Mouse (Mus musculus): ENCODE results near the gene Ttc21a. TPM values are rescaled to one million over a fixed set of nuclear protein-coding genes. Genes with fewer than 3 reads are reported as not detected.

Ttc21a gene
- total and polyA plus RNA-seq, 3 experiments = 0.21 to 0.47 TPM; not detected in 1

DNA sequence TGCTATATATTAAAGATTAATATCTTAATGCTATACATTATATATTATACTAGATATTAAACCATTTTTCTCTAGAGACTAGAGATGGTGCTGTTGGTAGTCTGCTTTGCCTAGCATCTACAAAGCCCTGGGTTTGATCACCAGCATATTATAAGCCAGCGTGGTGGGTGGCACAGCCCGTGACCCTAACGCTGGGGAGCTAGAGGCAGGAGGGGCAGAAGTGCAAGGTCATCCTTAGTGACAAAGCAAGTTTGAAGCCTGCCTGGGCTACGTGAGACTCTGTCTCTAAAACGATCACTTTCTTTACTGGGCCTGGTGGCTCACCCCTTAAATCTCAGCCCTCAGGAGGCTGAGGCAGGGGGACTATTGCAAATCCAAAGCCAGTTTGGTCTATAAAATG is 65.5 kb downstream of the Ttc21a start:
- no peaks in the 10 kb centered on the region for H3K36me3 ChIP-seq (replicated peaks in 1 of 2; ENCODE audit: control insufficient read depth in 1 of 2, insufficient read depth in 1 of 2, low read length in 1 of 2)
- no peaks in the 10 kb centered on the region for H3K79me2 ChIP-seq (replicated peaks; ENCODE audit: control insufficient read depth, extremely low read depth, insufficient read depth, poor library complexity, severe bottlenecking)
- no peak for DNase-seq (ENCODE audit: extremely low read depth)
- no peak overlapping the region for H3K4me3 ChIP-seq (replicated peaks in 1 of 3; ENCODE audit: low read depth in 2 of 3, low read length in 2 of 3, poor library complexity in 1 of 3)
- peaks cover 10% of the 10 kb centered on the region for H3K9me3 ChIP-seq (replicated peaks; ENCODE audit: low read length)
- H3K27me3 ChIP-seq (replicated peaks) = peaks cover 24% of the 10 kb centered on the region
- H3K9ac ChIP-seq (ENCODE audit: insufficient read depth, low read depth) = no peak overlapping the region
- no peak for TF ChIP-seq NRF1 (IDR thresholded peaks at IDR 0.05; ENCODE audit: low read depth, low read length)
- no peak for TF ChIP-seq USF2 (conservative IDR thresholded peaks at IDR 0.05; ENCODE audit: low read depth, low read length)
- TF ChIP-seq PAX5 (IDR thresholded peaks at IDR 0.05; ENCODE audit: low read length) = no peak
- TF ChIP-seq IRF4 (IDR thresholded peaks at IDR 0.05; ENCODE audit: low read depth, low read length) = no peak
- no peak for TF ChIP-seq POLR2AphosphoS2 (IDR thresholded peaks at IDR 0.05; ENCODE audit: low read depth, low read length)
- TF ChIP-seq MXI1 (IDR thresholded peaks at IDR 0.05; ENCODE audit: low read depth, low read length) = no peak
- TF ChIP-seq ELF1 (IDR thresholded peaks at IDR 0.05; ENCODE audit: low read depth, low read length) = no peak
- TF ChIP-seq EP300 (IDR thresholded peaks at IDR 0.05; ENCODE audit: low read length) = no peak
- no peak for TF ChIP-seq TBP (conservative IDR thresholded peaks at IDR 0.05; ENCODE audit: low read depth, low read length)
- no peak for TF ChIP-seq UBTF (IDR thresholded peaks at IDR 0.05; ENCODE audit: low read depth, low read length)
- no peak for TF ChIP-seq RAD21 (IDR thresholded peaks at IDR 0.05; ENCODE audit: low read depth, low read length)
- no peak for TF ChIP-seq CHD1 (IDR thresholded peaks at IDR 0.05; ENCODE audit: low read depth, low read length)
- TF ChIP-seq E2F4 (IDR thresholded peaks at IDR 0.05; ENCODE audit: insufficient replicate concordance, low read depth, low read length) = no peak
- TF ChIP-seq HCFC1 (IDR thresholded peaks at IDR 0.05; ENCODE audit: low read depth, low read length) = no peak
- TF ChIP-seq JUN (IDR thresholded peaks at IDR 0.05; ENCODE audit: insufficient read depth, low read depth, low read length) = no peak
- dilution Hi-C loops (cut with MboI; ENCODE audit: extremely low pct_ligation_motif_present, extremely low pct_unique_long_range_greater_than_20kb, low sequenced_read_pairs) (no loop called here), in situ Hi-C loops (cut with MboI; ENCODE audit: low pct_ligation_motif_present, low pct_unique_long_range_greater_than_20kb, low sequenced_read_pairs) (no loop called here)
- peaks cover 9% of the 10 kb centered on the region in 2 experiments; a peak in 2 of 4 replicates for H3K4me1 ChIP-seq (ENCODE audit: control insufficient read depth in 1 of 2, insufficient read depth in 2 of 2)
- no peak overlapping the region for H3K4me2 ChIP-seq (ENCODE audit: insufficient read depth, low read depth, poor library complexity, severe bottlenecking)
- H3K27ac ChIP-seq (ENCODE audit: insufficient read depth, low read depth) = no peak overlapping the region

DNA sequence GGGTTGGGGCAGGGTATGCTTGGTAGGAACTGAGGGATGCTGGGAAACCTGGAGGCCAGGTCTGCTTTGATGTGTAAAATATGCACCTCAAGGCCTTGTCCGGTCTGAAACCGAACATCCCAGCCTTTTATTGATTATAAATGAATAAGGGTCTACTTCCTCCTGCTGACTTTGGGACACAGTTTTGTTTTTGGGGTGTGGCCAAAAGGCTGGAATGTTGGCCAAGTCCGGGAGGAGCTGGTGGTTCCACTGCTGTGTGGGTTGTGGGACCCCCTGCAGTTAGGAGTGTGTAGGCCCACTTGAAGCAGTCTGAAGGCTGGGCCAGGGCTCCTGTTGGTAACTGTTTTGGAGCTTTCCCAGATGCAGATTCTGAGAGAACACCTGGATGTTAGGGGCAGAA is 68.5 kb downstream of the Ttc21a start:
- H3K79me2 ChIP-seq (replicated peaks; ENCODE audit: control insufficient read depth, extremely low read depth, insufficient read depth, poor library complexity, severe bottlenecking) = no peaks in the 10 kb centered on the region
- H3K4me3 ChIP-seq (replicated peaks in 1 of 3; ENCODE audit: low read depth in 2 of 3, low read length in 2 of 3, poor library complexity in 1 of 3) = no peak overlapping the region
- H3K9ac ChIP-seq (ENCODE audit: insufficient read depth, low read depth) = no peak overlapping the region
- H3K36me3 ChIP-seq (replicated peaks in 1 of 2; ENCODE audit: control insufficient read depth in 1 of 2, insufficient read depth in 1 of 2, low read length in 1 of 2) = no peaks in the 10 kb centered on the region
- H3K4me1 ChIP-seq (ENCODE audit: control insufficient read depth in 1 of 2, insufficient read depth in 2 of 2) = peaks cover 5 to 20% of the 10 kb centered on the region in 2 experiments; a peak in 2 of 4 replicates
- no peak for TF ChIP-seq ZMIZ1 (IDR thresholded peaks at IDR 0.05; ENCODE audit: low read depth, low read length)
- no peak for TF ChIP-seq ELF1 (IDR thresholded peaks at IDR 0.05; ENCODE audit: low read depth, low read length)
- no peak for TF ChIP-seq GABPA (IDR thresholded peaks at IDR 0.05; ENCODE audit: insufficient replicate concordance, low read depth, low read length)
- no peak for TF ChIP-seq CTCF (conservative IDR thresholded peaks at IDR 0.05 in 1 of 2, IDR thresholded peaks at IDR 0.05 in 1 of 2; ENCODE audit: low read depth in 2 of 2, low read length in 2 of 2)
- no peak for DNase-seq (ENCODE audit: extremely low read depth)
- in situ Hi-C loops (cut with MboI; ENCODE audit: low pct_ligation_motif_present, low pct_unique_long_range_greater_than_20kb, low sequenced_read_pairs) (no loop called here), dilution Hi-C loops (cut with MboI; ENCODE audit: extremely low pct_ligation_motif_present, extremely low pct_unique_long_range_greater_than_20kb, low sequenced_read_pairs) (no loop called here)
- peaks cover 13% of the 10 kb centered on the region for H3K9me3 ChIP-seq (replicated peaks; ENCODE audit: low read length)
- H3K27ac ChIP-seq (ENCODE audit: insufficient read depth, low read depth) = no peak overlapping the region
- H3K4me2 ChIP-seq (ENCODE audit: insufficient read depth, low read depth, poor library complexity, severe bottlenecking) = no peak overlapping the region
- peaks cover 34% of the 10 kb centered on the region for H3K27me3 ChIP-seq (replicated peaks)
